Mouse (Mus musculus): Measurements from ENCODE around the gene Saxo1. TPM values are rescaled to one million over a fixed set of nuclear protein-coding genes. Genes with fewer than 3 reads are reported as not detected.

The Saxo1 gene
- total and polyA plus RNA-seq, 2 experiments from 2014 or later: not detected

DNA sequence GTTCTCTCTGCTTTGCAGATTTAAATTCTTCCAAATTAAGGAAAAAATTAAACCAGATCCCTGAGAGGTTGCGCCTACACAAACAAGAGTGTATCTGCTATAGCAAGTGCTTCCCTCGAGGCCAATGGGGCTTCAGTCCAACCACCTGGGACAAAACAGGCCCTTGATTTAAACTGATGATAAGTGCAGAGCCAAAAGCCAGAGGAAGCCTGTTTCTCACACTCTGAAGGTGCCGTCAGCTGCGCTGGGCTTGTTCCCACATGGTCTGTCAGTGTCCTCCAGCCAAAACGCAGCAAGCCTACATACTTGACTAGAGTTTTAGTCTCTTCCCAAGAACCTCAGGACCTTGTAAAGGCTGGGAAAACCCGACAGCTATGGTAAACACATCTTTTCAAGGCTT is 53.5 kb downstream of the Saxo1 start:
- TF ChIP-seq CTCF (IDR thresholded peaks at IDR 0.05; ENCODE audit: low read depth): no peak
- no peak for TF ChIP-seq EP300 (IDR thresholded peaks at IDR 0.05; ENCODE audit: low read depth)
- ATAC-seq (ENCODE audit: insufficient read depth, low read depth): no peak
- no peaks in the 10 kb centered on the region for H3K9me3 ChIP-seq (replicated peaks; ENCODE audit: control insufficient read depth, low read length)
- no peak overlapping the region for H3K27ac ChIP-seq (ENCODE audit: low read depth)
- no peaks in the 10 kb centered on the region for H3K36me3 ChIP-seq (replicated peaks; ENCODE audit: control insufficient read depth, insufficient read depth, low read length)
- H3K4me3 ChIP-seq (ENCODE audit: low read depth, low read length): no peak overlapping the region
- no peaks in the 10 kb centered on the region for H3K27me3 ChIP-seq (ENCODE audit: control insufficient read depth, insufficient read depth, low read length)
- no peaks in the 10 kb centered on the region for H3K4me1 ChIP-seq (ENCODE audit: control insufficient read depth, insufficient read depth)
- H3K9ac ChIP-seq (replicated peaks; ENCODE audit: low read depth, low read length): no peak overlapping the region
- DNase-seq (ENCODE audit: low spot score): no peak
- no peak overlapping the region for H3K4me2 ChIP-seq (ENCODE audit: low read depth, low read length)
- 68% methylated on average over 6 of the region's 6 CpGs for WGBS

DNA sequence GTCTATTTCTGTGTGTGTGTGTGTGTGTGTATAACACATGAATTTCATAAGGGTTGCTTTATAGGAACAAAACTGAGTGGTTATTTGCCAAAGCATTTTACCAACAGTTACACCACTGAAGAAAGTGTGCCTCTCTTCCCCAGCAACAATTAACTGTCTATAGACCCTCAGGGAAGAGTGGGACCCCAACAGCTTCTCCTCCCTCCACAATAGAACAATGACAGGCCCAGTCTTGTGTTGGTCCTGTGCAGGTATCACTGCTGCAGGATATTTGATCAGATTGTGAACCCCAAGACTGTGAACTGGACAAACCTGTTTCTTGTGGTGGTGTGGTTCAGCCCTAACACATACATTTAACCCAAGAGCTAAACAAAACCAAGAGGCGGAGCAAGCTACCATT is 58.6 kb downstream of the Saxo1 start:
- H3K4me3 ChIP-seq (ENCODE audit: low read depth, low read length): no peak overlapping the region
- no peak overlapping the region for H3K4me2 ChIP-seq (ENCODE audit: low read depth, low read length)
- DNase-seq (ENCODE audit: low spot score) (no peak), ATAC-seq (ENCODE audit: insufficient read depth, low read depth) (no peak)
- H3K27me3 ChIP-seq (ENCODE audit: control insufficient read depth, insufficient read depth, low read length): no peaks in the 10 kb centered on the region
- no peak overlapping the region for H3K9ac ChIP-seq (replicated peaks; ENCODE audit: low read depth, low read length)
- no peaks in the 10 kb centered on the region for H3K9me3 ChIP-seq (replicated peaks; ENCODE audit: control insufficient read depth, low read length)
- no peaks in the 10 kb centered on the region for H3K4me1 ChIP-seq (ENCODE audit: control insufficient read depth, insufficient read depth)
- WGBS: 88% methylated on average over 1 of the region's 1 CpGs
- TF ChIP-seq EP300 (IDR thresholded peaks at IDR 0.05; ENCODE audit: low read depth): no peak
- no peak for TF ChIP-seq CTCF (IDR thresholded peaks at IDR 0.05; ENCODE audit: low read depth)
- H3K27ac ChIP-seq (ENCODE audit: low read depth): no peak overlapping the region
- no peaks in the 10 kb centered on the region for H3K36me3 ChIP-seq (replicated peaks; ENCODE audit: control insufficient read depth, insufficient read depth, low read length)

DNA sequence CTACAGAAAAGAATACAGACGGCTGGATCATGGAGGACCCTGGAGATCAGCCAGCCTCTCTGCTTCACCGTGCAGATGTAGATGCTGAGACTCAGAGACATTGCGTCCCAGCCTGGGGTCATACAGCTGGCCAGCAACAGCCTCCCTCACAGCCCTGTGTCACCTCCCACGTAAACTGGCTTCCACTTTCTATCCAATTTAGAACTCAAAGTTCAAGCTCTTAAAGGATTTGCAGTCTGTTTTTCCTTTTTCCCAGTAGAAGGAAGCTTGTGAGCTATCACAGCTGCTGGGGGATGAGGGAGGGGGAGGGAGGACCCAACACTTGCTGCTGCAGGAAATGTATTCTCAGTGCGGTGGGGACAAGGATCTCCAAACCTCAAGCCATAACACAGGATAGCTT is 59.4 kb downstream of the Saxo1 start:
- ATAC-seq (ENCODE audit: insufficient read depth, low read depth): peak; percentile 70; the same call in 1 of the 2 replicates
- no peak overlapping the region for H3K4me2 ChIP-seq (ENCODE audit: low read depth, low read length)
- TF ChIP-seq EP300 (IDR thresholded peaks at IDR 0.05; ENCODE audit: low read depth) (no peak), CTCF (IDR thresholded peaks at IDR 0.05; ENCODE audit: low read depth) (no peak)
- 0 out of 2 replicates have a peak overlapping the region, but pooled peaks have one; percentile 30 for H3K27ac ChIP-seq (ENCODE audit: low read depth)
- 0 out of 2 replicates have a peak, but pooled peaks cover 6% of the 10 kb centered on the region for H3K9me3 ChIP-seq (replicated peaks; ENCODE audit: control insufficient read depth, low read length)
- no peak overlapping the region for H3K4me3 ChIP-seq (ENCODE audit: low read depth, low read length)
- H3K36me3 ChIP-seq (replicated peaks; ENCODE audit: control insufficient read depth, insufficient read depth, low read length): no peaks in the 10 kb centered on the region
- no peaks in the 10 kb centered on the region for H3K27me3 ChIP-seq (ENCODE audit: control insufficient read depth, insufficient read depth, low read length)
- 42% methylated on average over 5 of the region's 5 CpGs for WGBS
- no peak overlapping the region for H3K9ac ChIP-seq (replicated peaks; ENCODE audit: low read depth, low read length)
- no peaks in the 10 kb centered on the region for H3K4me1 ChIP-seq (ENCODE audit: control insufficient read depth, insufficient read depth)
- peak; percentile 24 for DNase-seq (ENCODE audit: low spot score)

GRCm38 (mm10) chr4:86489128-86489527 is 69.0 kb downstream of the Saxo1 start:
- DNase-seq (ENCODE audit: low spot score): no peak
- Histone ChIP-seq H3K9me3 (replicated peaks; ENCODE audit: control insufficient read depth, low read length) (0 out of 2 replicates have a peak, but pooled peaks cover 3% of the 10 kb centered on the region), H3K27me3 (ENCODE audit: control insufficient read depth, insufficient read depth, low read length) (no peaks in the 10 kb centered on the region), H3K4me3 (ENCODE audit: low read depth, low read length) (no peak overlapping the region), H3K4me2 (ENCODE audit: low read depth, low read length) (no peak overlapping the region), H3K4me1 (ENCODE audit: control insufficient read depth, insufficient read depth) (no peaks in the 10 kb centered on the region), H3K9ac (replicated peaks; ENCODE audit: low read depth, low read length) (no peak overlapping the region), H3K36me3 (replicated peaks; ENCODE audit: control insufficient read depth, insufficient read depth, low read length) (no peaks in the 10 kb centered on the region), H3K27ac (ENCODE audit: low read depth) (no peak overlapping the region)
- 75% methylated on average over 5 of the region's 5 CpGs for WGBS
- TF ChIP-seq EP300 (IDR thresholded peaks at IDR 0.05; ENCODE audit: low read depth): no peak
- no peak for TF ChIP-seq CTCF (IDR thresholded peaks at IDR 0.05; ENCODE audit: low read depth)
- ATAC-seq (ENCODE audit: insufficient read depth, low read depth): no peak

- no peak overlapping the region for H3K9ac ChIP-seq (replicated peaks; ENCODE audit: low read depth, low read length)
- DNase-seq (ENCODE audit: low spot score) (no peak), ATAC-seq (ENCODE audit: insufficient read depth, low read depth) (no peak)
- WGBS: 74% methylated on average over 2 of the region's 2 CpGs
- H3K9me3 ChIP-seq (replicated peaks; ENCODE audit: control insufficient read depth, low read length): no peaks in the 10 kb centered on the region
- no peaks in the 10 kb centered on the region for H3K27me3 ChIP-seq (ENCODE audit: control insufficient read depth, insufficient read depth, low read length)
- H3K4me1 ChIP-seq (ENCODE audit: control insufficient read depth, insufficient read depth): no peaks in the 10 kb centered on the region
- TF ChIP-seq CTCF (IDR thresholded peaks at IDR 0.05; ENCODE audit: low read depth): no peak
- TF ChIP-seq EP300 (IDR thresholded peaks at IDR 0.05; ENCODE audit: low read depth): no peak
- H3K27ac ChIP-seq (ENCODE audit: low read depth): no peak overlapping the region
- H3K4me3 ChIP-seq (ENCODE audit: low read depth, low read length): no peak overlapping the region
- H3K4me2 ChIP-seq (ENCODE audit: low read depth, low read length): no peak overlapping the region
- H3K36me3 ChIP-seq (replicated peaks; ENCODE audit: control insufficient read depth, insufficient read depth, low read length): no peaks in the 10 kb centered on the region
These were observed 71.2 kb downstream of the Saxo1 start for GRCm38 (mm10) chr4:86486901-86487300.

DNA sequence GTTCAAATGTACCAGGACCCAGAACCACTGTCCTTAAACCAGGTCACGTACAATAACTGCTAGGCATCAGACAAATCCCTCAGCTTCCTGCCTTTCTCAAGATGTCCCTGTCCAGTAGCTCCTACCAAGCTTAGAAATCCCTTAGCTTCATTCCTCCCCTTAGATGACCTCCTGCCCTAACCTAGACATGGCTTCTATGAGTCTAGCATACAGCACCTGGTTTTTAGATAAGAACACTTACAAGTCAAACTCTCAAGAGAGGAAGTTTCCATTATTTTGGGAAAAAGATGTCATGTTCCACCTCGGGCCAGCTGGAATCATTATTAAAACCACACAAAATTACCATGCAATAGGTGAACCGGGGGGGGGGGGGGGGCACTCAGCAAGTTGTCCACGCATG is 71.6 kb downstream of the Saxo1 start:
- H3K27me3 ChIP-seq (ENCODE audit: control insufficient read depth, insufficient read depth, low read length): no peaks in the 10 kb centered on the region
- no peak overlapping the region for H3K4me3 ChIP-seq (ENCODE audit: low read depth, low read length)
- TF ChIP-seq CTCF (IDR thresholded peaks at IDR 0.05; ENCODE audit: low read depth) (no peak), EP300 (IDR thresholded peaks at IDR 0.05; ENCODE audit: low read depth) (no peak)
- ATAC-seq (ENCODE audit: insufficient read depth, low read depth) (no peak), DNase-seq (ENCODE audit: low spot score) (no peak)
- H3K36me3 ChIP-seq (replicated peaks; ENCODE audit: control insufficient read depth, insufficient read depth, low read length): no peaks in the 10 kb centered on the region
- H3K4me1 ChIP-seq (ENCODE audit: control insufficient read depth, insufficient read depth): no peaks in the 10 kb centered on the region
- H3K4me2 ChIP-seq (ENCODE audit: low read depth, low read length): no peak overlapping the region
- no peak overlapping the region for H3K9ac ChIP-seq (replicated peaks; ENCODE audit: low read depth, low read length)
- H3K27ac ChIP-seq (ENCODE audit: low read depth): no peak overlapping the region
- 65% methylated on average over 4 of the region's 4 CpGs for WGBS
- H3K9me3 ChIP-seq (replicated peaks; ENCODE audit: control insufficient read depth, low read length): no peaks in the 10 kb centered on the region
